Mouse (Mus musculus): Measurements from ENCODE around the gene Ttc22.
A peak's percentile ranks its signal among the peaks of the same experiment; 100 is the strongest.

GRCm38 (mm10) chr4:106630333-106631220, 8.3 kb downstream of the Ttc22 start:
- TF ChIP-seq CTCF (IDR thresholded peaks at IDR 0.05; ENCODE audit: borderline replicate concordance, insufficient read depth, low read depth, low read length): peak; percentile 60; the same call in 1 of the 2 replicates
- TF ChIP-seq POLR2A (IDR thresholded peaks at IDR 0.05; ENCODE audit: borderline replicate concordance, insufficient read depth, low read length): no peak
